10 mouse cellular contexts compared by ENCODE assay signal in genomic region chr6:89409041-89409440, GRCm38 (mm10).
"Had no signal": no experiment of that assay in that cellular context is flagged by ENCODE, and none has a peak within 500 bp of the region (broad histone marks: within the 10 kb centered on the region; RNA-seq: fewer than 3 reads in every experiment).

No protein-coding gene starts in this region.

- ATAC-seq: liver, postnatal 0 days; lung, postnatal 0 days; midbrain, embryonic 15.5 days had no signal

- DNase-seq: kidney, postnatal 14 days; kidney, postnatal 4 days; left cerebral cortex, postnatal 4 days; liver, postnatal 0 days; lung, embryonic 14.5 days; right cerebral cortex, postnatal 25 days; spleen, adult 18-20 months; thymus, postnatal 25 days had no signal
